Mouse (Mus musculus): ENCODE results near the gene Taf8. TPM values are rescaled to one million over a fixed set of nuclear protein-coding genes. Genes with fewer than 3 reads are reported as not detected.

Gene Taf8
- polyA plus RNA-seq, 1 experiment from 2014 or later = 21.1 TPM

- Histone ChIP-seq H3K4me3 (no peak overlapping the region), H3K36me3 (no peaks in the 10 kb centered on the region), H3K4me1 (replicated peaks) (peaks cover 85% of the 10 kb centered on the region), H3K9me3 (replicated peaks) (no peaks in the 10 kb centered on the region), H3K4me2 (no peak overlapping the region), H3K27ac (ENCODE audit: poor library complexity, severe bottlenecking) (no peak overlapping the region), H3K9ac (no peak overlapping the region), H3K27me3 (replicated peaks) (no peaks in the 10 kb centered on the region)
- 67% methylated on average over 3 of the region's 3 CpGs for WGBS
- ATAC-seq (ENCODE audit: insufficient number of reproducible peaks, low FRiP score) = no peak
Measured at GRCm38 (mm10) chr17:47442271-47442670, 59.8 kb downstream of the Taf8 start.

- H3K27me3 ChIP-seq (replicated peaks) = no peaks in the 10 kb centered on the region
- peak overlapping the region; percentile 79 for H3K27ac ChIP-seq (ENCODE audit: poor library complexity, severe bottlenecking)
- H3K4me3 ChIP-seq = no peak overlapping the region
- H3K36me3 ChIP-seq = no peaks in the 10 kb centered on the region
- 39% methylated on average over 19 of the region's 19 CpGs for WGBS
- peaks cover 86% of the 10 kb centered on the region for H3K4me1 ChIP-seq (replicated peaks)
- H3K9me3 ChIP-seq (replicated peaks) = no peaks in the 10 kb centered on the region
- no peak for ATAC-seq (ENCODE audit: insufficient number of reproducible peaks, low FRiP score)
- H3K9ac ChIP-seq = peak overlapping the region; percentile 34; the same call in 1 of the 2 replicates
- no peak overlapping the region for H3K4me2 ChIP-seq
Measured at GRCm38 (mm10) chr17:47441296-47442051, 60.6 kb downstream of the Taf8 start.

- Histone ChIP-seq H3K9ac (no peak overlapping the region), H3K36me3 (no peaks in the 10 kb centered on the region), H3K27me3 (replicated peaks) (no peaks in the 10 kb centered on the region), H3K4me2 (no peak overlapping the region), H3K9me3 (replicated peaks) (no peaks in the 10 kb centered on the region), H3K27ac (ENCODE audit: poor library complexity, severe bottlenecking) (peak overlapping the region; percentile 79), H3K4me3 (no peak overlapping the region), H3K4me1 (replicated peaks) (peaks cover 75% of the 10 kb centered on the region)
- 14% methylated on average over 9 of the region's 9 CpGs for WGBS
- no peak for ATAC-seq (ENCODE audit: insufficient number of reproducible peaks, low FRiP score)
Measured at GRCm38 (mm10) chr17:47440359-47440890, 61.7 kb downstream of the Taf8 start.

GRCm38 (mm10) chr17:47439396-47440028, 62.6 kb downstream of the Taf8 start:
- H3K27me3 ChIP-seq (replicated peaks) = no peaks in the 10 kb centered on the region
- H3K9ac ChIP-seq = no peak overlapping the region
- H3K4me3 ChIP-seq = no peak overlapping the region
- no peaks in the 10 kb centered on the region for H3K36me3 ChIP-seq
- H3K4me1 ChIP-seq (replicated peaks) = peaks cover 72% of the 10 kb centered on the region
- peak overlapping the region; percentile 79; the same call in 1 of the 2 replicates for H3K27ac ChIP-seq (ENCODE audit: poor library complexity, severe bottlenecking)
- no peak overlapping the region for H3K4me2 ChIP-seq
- WGBS = 41% methylated on average over 9 of the region's 9 CpGs
- no peak for ATAC-seq (ENCODE audit: insufficient number of reproducible peaks, low FRiP score)
- H3K9me3 ChIP-seq (replicated peaks) = no peaks in the 10 kb centered on the region

GRCm38 (mm10) chr17:47438611-47439010, 63.5 kb downstream of the Taf8 start:
- Histone ChIP-seq H3K36me3 (no peaks in the 10 kb centered on the region), H3K4me1 (replicated peaks) (peaks cover 64% of the 10 kb centered on the region), H3K9me3 (replicated peaks) (no peaks in the 10 kb centered on the region), H3K27me3 (replicated peaks) (no peaks in the 10 kb centered on the region), H3K27ac (ENCODE audit: poor library complexity, severe bottlenecking) (no peak overlapping the region), H3K4me2 (no peak overlapping the region), H3K4me3 (no peak overlapping the region), H3K9ac (no peak overlapping the region)
- no peak for ATAC-seq (ENCODE audit: insufficient number of reproducible peaks, low FRiP score)
- 71% methylated on average over 6 of the region's 6 CpGs for WGBS

- Histone ChIP-seq H3K9ac (peak within 1 kb of the TSS; percentile 72), H3K4me2 (peak within 1 kb of the TSS; percentile 91), H3K4me1 (replicated peaks) (peaks cover 50% of the 10 kb centered on the region), H3K9me3 (replicated peaks) (no peaks in the 10 kb centered on the region), H3K27me3 (replicated peaks) (no peaks in the 10 kb centered on the region), H3K27ac (ENCODE audit: poor library complexity, severe bottlenecking) (no peak within 1 kb of the TSS), H3K4me3 (peak within 1 kb of the TSS; percentile 59), H3K36me3 (no peaks in the 10 kb centered on the region)
- ATAC-seq (ENCODE audit: insufficient number of reproducible peaks, low FRiP score) = no peak
- WGBS = 2% methylated on average over 25 of the region's 25 CpGs
Measured at GRCm38 (mm10) chr17:47436907-47437547, 65.1 kb downstream of the Taf8 start, which contains the start of gene 1700001C19Rik. TSS of gene 1700001C19Rik (minus strand) at chr17:47437376.

- Histone ChIP-seq H3K36me3 (no peaks in the 10 kb centered on the region), H3K27me3 (replicated peaks) (no peaks in the 10 kb centered on the region), H3K27ac (ENCODE audit: poor library complexity, severe bottlenecking) (no peak within 1 kb of the TSS), H3K4me1 (replicated peaks) (peaks cover 43% of the 10 kb centered on the region), H3K4me3 (peak within 1 kb of the TSS; percentile 59), H3K9me3 (replicated peaks) (no peaks in the 10 kb centered on the region), H3K4me2 (peak within 1 kb of the TSS; percentile 91), H3K9ac (peak within 1 kb of the TSS; percentile 72)
- ATAC-seq (ENCODE audit: insufficient number of reproducible peaks, low FRiP score) = no peak
- 2% methylated on average over 45 of the region's 45 CpGs for WGBS
Measured at GRCm38 (mm10) chr17:47436156-47436906, 65.8 kb downstream of the Taf8 start, which contains the start of gene AI661453. TSS of gene AI661453 (plus strand) at chr17:47436615.

Other genes starting within 250 kb of the Taf8 start
- 64.6 and 68.1 TPM in 2 replicates for gene Mrps10, start 133.4 kb downstream of the Taf8 start, polyA plus RNA-seq (2016; fragmentation: Nextera tagmentation; extraction: Ambion mirVana)
- 1.8 and 2.0 TPM in 2 replicates for gene Guca1b, start 116.9 kb downstream of the Taf8 start, polyA plus RNA-seq (2016; fragmentation: Nextera tagmentation; extraction: Ambion mirVana)
- gene Guca1a, start 101.7 kb downstream of the Taf8 start, polyA plus RNA-seq (2016; fragmentation: Nextera tagmentation; extraction: Ambion mirVana) = 3.2 and 3.8 TPM in 2 replicates
- 0.85 and 1.1 TPM in 2 replicates for gene AI661453, start 65.7 kb downstream of the Taf8 start, polyA plus RNA-seq (2016; fragmentation: Nextera tagmentation; extraction: Ambion mirVana)
- gene 1700001C19Rik, start 64.9 kb downstream of the Taf8 start, polyA plus RNA-seq (2016; fragmentation: Nextera tagmentation; extraction: Ambion mirVana) = 1.0 and 1.2 TPM in 2 replicates
- gene Ccnd3, start 2.8 kb upstream of the Taf8 start, polyA plus RNA-seq (2016; fragmentation: Nextera tagmentation; extraction: Ambion mirVana) = 533 and 538 TPM in 2 replicates
- gene Bysl, start 109.2 kb upstream of the Taf8 start, polyA plus RNA-seq (2016; fragmentation: Nextera tagmentation; extraction: Ambion mirVana) = 24.7 and 27.8 TPM in 2 replicates
- 27.8 and 30.0 TPM in 2 replicates for gene Med20, start 109.3 kb upstream of the Taf8 start, polyA plus RNA-seq (2016; fragmentation: Nextera tagmentation; extraction: Ambion mirVana)
- 1.3 and 2.7 TPM in 2 replicates for gene Gm20517, start 109.3 kb upstream of the Taf8 start, polyA plus RNA-seq (2016; fragmentation: Nextera tagmentation; extraction: Ambion mirVana)
- gene Usp49, start 128.4 kb upstream of the Taf8 start, polyA plus RNA-seq (2016; fragmentation: Nextera tagmentation; extraction: Ambion mirVana) = 3.5 and 4.8 TPM in 2 replicates
- 352 and 355 TPM in 2 replicates for gene Tomm6, start 186.1 kb upstream of the Taf8 start, polyA plus RNA-seq (2016; fragmentation: Nextera tagmentation; extraction: Ambion mirVana)
- 4.6 and 5.1 TPM in 2 replicates for gene Frs3, start 186.7 kb upstream of the Taf8 start, polyA plus RNA-seq (2016; fragmentation: Nextera tagmentation; extraction: Ambion mirVana)
- 0.15 and 0.19 TPM in 2 replicates for gene Gm21981, start 192.2 kb upstream of the Taf8 start, polyA plus RNA-seq (2016; fragmentation: Nextera tagmentation; extraction: Ambion mirVana)
- gene Prickle4, start 192.4 kb upstream of the Taf8 start, polyA plus RNA-seq (2016; fragmentation: Nextera tagmentation; extraction: Ambion mirVana) = 0.56 TPM in 1 of 2 replicates, not detected in the other
- not detected in 2 replicates for gene Pgc, start 224.6 kb upstream of the Taf8 start, polyA plus RNA-seq (2016; fragmentation: Nextera tagmentation; extraction: Ambion mirVana)
- 22.7 and 24.5 TPM in 2 replicates for gene Tfeb, start 234.7 kb upstream of the Taf8 start, polyA plus RNA-seq (2016; fragmentation: Nextera tagmentation; extraction: Ambion mirVana)